In genomic region chr5:4191671-4192480, GRCm38 (mm10) we compare ENCODE assay signal across 8 mouse cellular contexts. TPM values are rescaled to one million over a fixed set of nuclear protein-coding genes. Genes with fewer than 3 reads are reported as not detected.
DNase-seq lines count a peak whose midpoint lies in the region; ATAC-seq and TF ChIP-seq lines count a peak whose summit lies in the region.
"Not testable (repeated sequence)": the region's sequence is repeated elsewhere in the genome, so short reads cannot be mapped to it uniquely, and the experiment has no call there.

Mterf1b (plus strand) TSS chr5:4192367.

- H3K36me3 ChIP-seq in embryonic facial prominence, embryonic 15.5 days; heart, embryonic 11.5 days (ENCODE audit: control insufficient read depth, insufficient read depth, low read length); intestine, embryonic 15.5 days; liver, embryonic 11.5 days (ENCODE audit: control insufficient read depth, insufficient read depth, low read length); midbrain, embryonic 12.5 days; small intestine, adult 2 months (ENCODE audit: control insufficient read depth, insufficient read depth, low read length): not testable (repeated sequence)

- H3K4me3 ChIP-seq in embryonic facial prominence, embryonic 15.5 days (replicated peaks), result peak within 1 kb of the TSS; percentile 42
- peak within 1 kb of the TSS; percentile 35 for H3K4me3 ChIP-seq in heart, embryonic 11.5 days (ENCODE audit: low read depth, low read length)
- peak within 1 kb of the TSS; percentile 33 for H3K4me3 ChIP-seq in intestine, embryonic 15.5 days (replicated peaks)
- H3K4me3 ChIP-seq in liver, embryonic 11.5 days (ENCODE audit: low read depth, low read length), result peak within 1 kb of the TSS; percentile 55
- H3K4me3 ChIP-seq in midbrain, embryonic 12.5 days, result peak within 1 kb of the TSS; percentile 42
- H3K4me3 ChIP-seq in small intestine, adult 2 months (ENCODE audit: low read depth, low read length), result peak within 1 kb of the TSS; percentile 29

- not testable (repeated sequence) for TF ChIP-seq POLR2A in small intestine, adult 2 months (IDR thresholded peaks at IDR 0.05; ENCODE audit: low read depth, low read length)

- ATAC-seq in cerebellum, adult (ENCODE audit: insufficient number of reproducible peaks, low FRiP score, low TSS enrichment), result peak; percentile 99
- ATAC-seq in embryonic facial prominence, embryonic 15.5 days (ENCODE audit: insufficient number of reproducible peaks, low FRiP score, low TSS enrichment, low read depth), result peak; percentile 96
- ATAC-seq in heart, embryonic 11.5 days (replicated peaks; ENCODE audit: insufficient number of reproducible peaks, low FRiP score, low TSS enrichment), result peak; percentile 97
- peak; percentile 99 for ATAC-seq in intestine, embryonic 15.5 days
- ATAC-seq in liver, embryonic 11.5 days (replicated peaks; ENCODE audit: low FRiP score), result peak; percentile 99
- peak; percentile 99 for ATAC-seq in midbrain, embryonic 12.5 days (ENCODE audit: low FRiP score, low read depth)

- H3K9ac ChIP-seq in embryonic facial prominence, embryonic 15.5 days, result peak within 1 kb of the TSS; percentile 28; the same call in 1 of the 2 replicates
- H3K9ac ChIP-seq in heart, embryonic 11.5 days (ENCODE audit: low read depth, low read length), result peak within 1 kb of the TSS; percentile 0; the same call in 1 of the 2 replicates
- peak within 1 kb of the TSS; percentile 3; the same call in 1 of the 2 replicates for H3K9ac ChIP-seq in intestine, embryonic 15.5 days
- H3K9ac ChIP-seq in liver, embryonic 11.5 days (ENCODE audit: low read depth, low read length), result peak within 1 kb of the TSS; percentile 43
- peak within 1 kb of the TSS; percentile 41 for H3K9ac ChIP-seq in midbrain, embryonic 12.5 days (replicated peaks)

- not testable (repeated sequence) for H3K27me3 ChIP-seq in embryonic facial prominence, embryonic 15.5 days; heart, embryonic 11.5 days (ENCODE audit: control insufficient read depth, insufficient read depth, low read length); intestine, embryonic 15.5 days (replicated peaks); liver, embryonic 11.5 days (replicated peaks; ENCODE audit: control insufficient read depth, insufficient read depth, low read length); midbrain, embryonic 12.5 days; small intestine, adult 2 months (ENCODE audit: control insufficient read depth, insufficient read depth, low read length)

- H3K9me3 ChIP-seq in embryonic facial prominence, embryonic 15.5 days (replicated peaks); heart, embryonic 11.5 days (replicated peaks; ENCODE audit: control insufficient read depth, low read length); intestine, embryonic 15.5 days; liver, embryonic 11.5 days (ENCODE audit: control insufficient read depth, low read length); midbrain, embryonic 12.5 days: not testable (repeated sequence)

- not testable (repeated sequence) for TF ChIP-seq CTCF in small intestine, adult 2 months (IDR thresholded peaks at IDR 0.05; ENCODE audit: extremely low read depth, insufficient read length, insufficient replicate concordance, low read depth, low read length)

- not testable (repeated sequence) for H3K27ac ChIP-seq in embryonic facial prominence, embryonic 15.5 days (replicated peaks); heart, embryonic 11.5 days (ENCODE audit: low read depth, low read length); intestine, embryonic 15.5 days; liver, embryonic 11.5 days (ENCODE audit: low read depth, low read length); midbrain, embryonic 12.5 days (replicated peaks); small intestine, adult 2 months (ENCODE audit: insufficient read depth, low read depth, low read length)

- peak; percentile 45 for DNase-seq in CD4-positive, CD25-positive, alpha-beta regulatory T cell, adult 2 months (ENCODE audit: low read depth, low spot score)
- DNase-seq in liver, embryonic 11.5 days (ENCODE audit: low spot score), result not testable (repeated sequence)

- peak within 1 kb of the TSS; percentile 58 for H3K4me2 ChIP-seq in embryonic facial prominence, embryonic 15.5 days (replicated peaks)
- peak within 1 kb of the TSS; percentile 59 for H3K4me2 ChIP-seq in heart, embryonic 11.5 days
- H3K4me2 ChIP-seq in intestine, embryonic 15.5 days (replicated peaks), result peak within 1 kb of the TSS; percentile 62
- peak within 1 kb of the TSS; percentile 60 for H3K4me2 ChIP-seq in liver, embryonic 11.5 days
- peak within 1 kb of the TSS; percentile 68 for H3K4me2 ChIP-seq in midbrain, embryonic 12.5 days (replicated peaks)

- H3K4me1 ChIP-seq in embryonic facial prominence, embryonic 15.5 days; heart, embryonic 11.5 days (ENCODE audit: control insufficient read depth, insufficient read depth, low read length); intestine, embryonic 15.5 days (replicated peaks); liver, embryonic 11.5 days (replicated peaks; ENCODE audit: control insufficient read depth, insufficient read depth, low read length); midbrain, embryonic 12.5 days; small intestine, adult 2 months (ENCODE audit: control insufficient read depth, insufficient read depth, insufficient read length, low read length): not testable (repeated sequence)

- 52% methylated on average over 13 of the region's 37 CpGs for WGBS in embryonic facial prominence, embryonic 15.5 days
- WGBS in heart, embryonic 11.5 days (ENCODE audit: insufficient replicate concordance), result 70% methylated on average over 10 of the region's 37 CpGs
- WGBS in intestine, embryonic 15.5 days, result 65% methylated on average over 11 of the region's 37 CpGs
- WGBS in liver, embryonic 11.5 days, result 61% methylated on average over 11 of the region's 37 CpGs
- 79% methylated on average over 9 of the region's 37 CpGs for WGBS in midbrain, embryonic 12.5 days
- WGBS in small intestine, adult 2 months, result 56% methylated on average over 12 of the region's 37 CpGs

RNA-seq across cellular contexts. Expression of gene Mterf1b, which starts in this region (rescaled TPM):
- 3.2 and 3.9 TPM in 2 replicates for polyA plus RNA-seq in embryonic facial prominence, embryonic 15.5 days (2015; fragmentation: Nextera tagmentation; extraction: Ambion mirVana)
- 2.4 and 2.6 TPM in 2 replicates for polyA plus RNA-seq in heart, embryonic 11.5 days (2014; fragmentation: Nextera tagmentation; extraction: Ambion mirVana)
- 3.7 and 3.8 TPM in 2 replicates for polyA plus RNA-seq in intestine, embryonic 15.5 days (2015; fragmentation: Nextera tagmentation; extraction: Ambion mirVana)
- 5.2 and 5.4 TPM in 2 replicates for polyA plus RNA-seq in liver, embryonic 11.5 days (2014; fragmentation: Nextera tagmentation; extraction: Ambion mirVana)
- polyA plus RNA-seq in midbrain, embryonic 12.5 days (2016; fragmentation: Nextera tagmentation; extraction: Ambion mirVana), result 3.4 and 4.5 TPM in 2 replicates
- polyA plus RNA-seq in small intestine, adult 2 months (2012; rRNA removed), result 0.14 TPM in 1 of 2 replicates, not detected in the other
